Mouse (Mus musculus) lung, embryonic 15.5 days (tissue): ENCODE measurements around the gene Espn. TPM values are rescaled to one million over a fixed set of nuclear protein-coding genes. Genes with fewer than 3 reads are reported as not detected.

Experiments used
- ATAC-seq: fragments of 200-750 bp; cut with Nextera tagmentation; 2 replicates; pipeline ENCODE4 v1.8.0; 2017; ENCODE audit warnings: moderate number of reproducible peaks, borderline replicate concordance; ENCODE audit not compliant: low FRiP score, low TSS enrichment; ENCODE audit errors: extremely low read depth
- H3K27ac ChIP-seq: fragments of 300-500 bp; sonication (generic); 2 replicates; pipeline ENCODE4 v1.5.1; 2015; ENCODE audit warnings: moderate library complexity, mild to moderate bottlenecking, inconsistent platforms
- H3K27me3 ChIP-seq: fragments of 300-500 bp; sonication (generic); 2 replicates; pipeline ENCODE4 v1.6.1; 2015; ENCODE audit warnings: inconsistent platforms
- H3K36me3 ChIP-seq: fragments of 300-500 bp; sonication (generic); 2 replicates; pipeline ENCODE4 v1.6.1; 2015; ENCODE audit warnings: inconsistent platforms
- H3K4me1 ChIP-seq: fragments of 300-500 bp; sonication (generic); 2 replicates; pipeline ENCODE4 v1.6.1; 2015; ENCODE audit warnings: inconsistent platforms
- H3K4me2 ChIP-seq: fragments of 300-500 bp; sonication (generic); 2 replicates; pipeline ENCODE4 v1.6.1; 2015; ENCODE audit warnings: inconsistent platforms, mild to moderate bottlenecking, moderate library complexity
- H3K4me3 ChIP-seq: fragments of 300-500 bp; sonication (generic); 2 replicates; pipeline ENCODE4 v1.5.1; 2015; ENCODE audit warnings: mild to moderate bottlenecking, inconsistent platforms
- H3K9ac ChIP-seq: fragments of 300-500 bp; sonication (generic); 2 replicates; pipeline ENCODE4 v1.6.1; 2015; ENCODE audit warnings: inconsistent platforms
- H3K9me3 ChIP-seq: fragments of 300-500 bp; sonication (generic); 2 replicates; pipeline ENCODE4 v1.6.1; 2016; ENCODE audit warnings: inconsistent platforms
- WGBS: fragments of 180-500 bp; shearing (Covaris S2); methylation state at CpG from one replicate; pipeline ENCODE4 v1.1.7; 2015; 5-methylcytosine and 5-hydroxymethylcytosine counted together
- polyA plus RNA-seq: library from polyadenylated mRNA; unstranded; fragments of >200 nt; fragmentation: Nextera tagmentation; extraction: Ambion mirVana; gene quantifications from 2 replicates; pipeline ENCODE4 v1.2.1, GENCODE M21; 2015

The Espn gene
- polyA plus RNA-seq, 1 experiment from 2014 or later, result 11.4 TPM

DNA sequence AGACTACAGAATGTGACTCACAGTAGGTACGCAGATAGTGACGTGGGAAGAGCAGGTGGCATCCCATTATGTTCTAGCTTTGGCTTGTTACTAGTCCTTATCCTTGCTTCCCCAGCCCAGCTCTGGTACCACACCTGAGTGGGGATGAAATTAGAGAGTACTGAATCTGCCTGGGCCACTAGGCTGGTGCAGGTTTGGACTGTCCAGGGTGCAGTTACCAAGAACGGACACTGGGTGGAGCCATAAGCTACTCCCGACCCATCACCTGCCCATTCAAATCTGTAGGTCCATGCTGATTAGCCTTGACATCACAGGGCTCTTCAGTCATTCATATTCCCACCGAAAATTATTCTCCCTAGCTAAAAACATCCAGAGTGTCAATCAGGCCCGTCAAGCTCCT lies 11.7 kb downstream of the Espn start:
- Histone ChIP-seq H3K9ac (no peak overlapping the region), H3K36me3 (no peaks in the 10 kb centered on the region), H3K27me3 (peaks cover 38% of the 10 kb centered on the region), H3K4me1 (peaks cover 10% of the 10 kb centered on the region), H3K27ac (no peak overlapping the region), H3K4me3 (no peak overlapping the region), H3K9me3 (no peaks in the 10 kb centered on the region), H3K4me2 (no peak overlapping the region)
- no peak for ATAC-seq
- WGBS, result 27% methylated on average over 6 of the region's 6 CpGs

DNA sequence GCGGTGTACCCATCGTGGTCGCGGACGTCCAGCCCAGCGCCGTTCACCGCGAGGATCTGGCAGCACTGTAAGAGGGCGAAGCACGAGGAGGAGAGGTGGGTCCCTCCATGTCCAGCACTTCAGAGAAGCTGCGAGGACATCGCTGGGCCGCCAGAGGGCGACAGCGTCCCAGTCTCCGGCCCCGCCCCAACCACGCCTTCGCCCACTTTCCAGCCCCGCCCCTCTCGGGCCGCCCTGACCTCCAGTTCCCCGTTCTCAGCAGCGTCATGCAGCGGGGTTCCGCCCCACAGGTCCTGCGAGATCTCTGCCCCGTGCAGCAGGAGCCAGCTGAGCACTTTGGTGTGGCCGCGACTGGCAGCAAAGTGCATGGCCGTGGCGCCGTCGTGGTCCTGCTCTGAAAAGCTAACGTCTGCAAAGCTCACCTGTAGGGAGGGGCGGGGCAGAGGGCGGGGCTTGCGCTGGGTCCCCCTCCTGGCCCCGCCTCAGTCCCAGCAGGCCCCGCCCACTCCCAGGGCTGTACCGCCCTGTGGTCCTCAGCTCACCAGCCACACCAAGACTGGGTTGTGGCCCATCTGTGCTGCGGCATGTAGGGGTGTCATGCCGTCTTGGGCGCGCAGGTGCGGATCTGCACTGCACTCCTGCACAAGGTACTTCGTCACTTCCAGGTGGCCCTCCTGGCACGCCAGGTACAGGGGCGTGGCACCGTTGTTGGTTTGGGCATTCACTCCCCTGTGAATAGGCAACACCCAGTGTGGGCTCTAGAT lies 13.5 kb downstream of the Espn start:
- WGBS, result 2% methylated on average over 51 of the region's 51 CpGs
- no peaks in the 10 kb centered on the region for H3K36me3 ChIP-seq
- H3K27me3 ChIP-seq, result peaks cover 46% of the 10 kb centered on the region
- H3K9me3 ChIP-seq, result no peaks in the 10 kb centered on the region
- peak; percentile 91 for ATAC-seq
- peak overlapping the region; percentile 58 for H3K27ac ChIP-seq
- H3K4me2 ChIP-seq, result peak overlapping the region; percentile 89
- H3K4me1 ChIP-seq, result peaks cover 10% of the 10 kb centered on the region
- peak overlapping the region; percentile 54 for H3K4me3 ChIP-seq
- no peak overlapping the region for H3K9ac ChIP-seq

DNA sequence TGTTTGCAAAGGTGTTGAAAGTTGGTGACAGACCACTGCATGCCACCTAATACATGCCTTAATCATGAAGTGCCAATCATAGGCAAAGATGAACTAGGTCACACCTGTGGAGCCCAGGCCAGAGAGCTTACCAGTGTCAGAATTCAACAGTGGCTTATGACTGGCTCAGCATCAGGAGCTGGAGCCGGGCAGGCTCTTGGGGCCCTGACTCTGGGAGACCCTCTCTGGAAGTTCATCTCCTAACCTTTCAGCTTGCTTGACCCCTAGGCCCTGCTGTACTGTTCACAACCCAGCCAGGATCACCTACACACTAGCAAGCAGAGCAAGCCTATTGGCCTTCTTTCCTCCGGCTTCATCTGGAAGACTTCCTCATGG lies 15.3 kb downstream of the Espn start:
- ATAC-seq, result no peak
- Histone ChIP-seq H3K4me3 (no peak overlapping the region), H3K9me3 (no peaks in the 10 kb centered on the region), H3K36me3 (no peaks in the 10 kb centered on the region), H3K4me1 (peaks cover 17% of the 10 kb centered on the region), H3K27me3 (peaks cover 62% of the 10 kb centered on the region), H3K27ac (no peak overlapping the region), H3K4me2 (no peak overlapping the region), H3K9ac (no peak overlapping the region)
- WGBS, result 83% methylated on average over 2 of the region's 2 CpGs

DNA sequence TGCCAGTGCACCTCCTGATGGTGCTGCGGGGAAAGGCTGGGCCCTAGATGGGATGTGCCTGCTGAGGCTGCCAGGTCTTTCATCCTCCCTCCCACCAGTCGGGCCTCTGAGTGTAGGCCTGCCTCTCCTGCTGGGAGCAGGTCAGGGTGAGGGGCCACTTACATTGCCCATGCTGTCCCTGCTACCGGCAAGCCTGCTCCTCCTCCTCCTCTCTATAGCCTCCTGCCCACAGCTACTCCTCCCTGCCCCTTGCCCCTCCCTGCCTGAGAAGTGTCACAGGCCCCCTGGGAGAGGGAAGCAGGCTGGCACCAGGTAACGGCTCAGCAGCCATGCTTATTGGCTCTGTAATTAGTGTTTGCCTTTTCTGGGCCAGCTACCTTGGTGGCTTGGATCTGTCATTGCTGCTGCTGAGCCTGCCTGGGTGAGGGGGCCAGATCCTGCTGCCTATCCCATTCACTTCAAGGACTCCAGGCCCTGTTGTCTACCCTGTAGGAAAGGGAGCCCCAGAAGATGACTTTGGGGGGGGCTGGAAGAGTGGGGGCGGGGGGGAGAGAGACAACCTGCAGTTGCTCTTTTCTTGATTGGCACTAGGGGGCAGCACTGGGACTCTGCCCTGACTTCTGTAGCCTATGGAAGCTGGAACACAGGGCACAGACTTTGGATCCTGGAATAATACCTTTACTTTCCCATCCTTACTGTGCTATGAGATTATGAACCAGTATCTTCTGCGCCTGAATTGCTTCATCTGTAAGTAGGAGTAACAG lies 15.9 kb downstream of the Espn start:
- Histone ChIP-seq H3K4me3 (no peak overlapping the region), H3K27ac (no peak overlapping the region), H3K9me3 (no peaks in the 10 kb centered on the region), H3K4me1 (peaks cover 23% of the 10 kb centered on the region), H3K4me2 (no peak overlapping the region), H3K36me3 (no peaks in the 10 kb centered on the region), H3K27me3 (peaks cover 62% of the 10 kb centered on the region), H3K9ac (no peak overlapping the region)
- 32% methylated on average over 6 of the region's 6 CpGs for WGBS
- ATAC-seq, result no peak

DNA sequence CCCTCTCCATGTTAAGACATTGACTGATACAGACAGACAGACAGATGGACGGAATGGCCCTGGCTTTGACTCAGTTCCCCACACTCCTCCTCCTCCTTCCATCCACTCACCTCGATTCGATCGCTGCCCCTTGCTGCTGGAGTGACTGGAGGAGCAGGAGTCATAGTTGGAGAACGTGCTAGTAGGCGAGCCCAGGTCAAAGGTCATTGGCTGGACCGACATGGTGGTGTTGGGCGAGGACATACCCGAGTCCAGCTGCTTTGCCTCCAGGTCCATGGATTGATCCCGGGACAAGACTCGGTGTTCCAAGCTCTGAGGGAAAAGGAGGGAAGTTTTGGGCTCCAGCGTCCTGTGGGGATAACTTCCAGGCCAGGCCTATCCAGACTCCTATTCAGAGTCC lies 16.8 kb downstream of the Espn start:
- Histone ChIP-seq H3K4me1 (peaks cover 32% of the 10 kb centered on the region), H3K9me3 (no peaks in the 10 kb centered on the region), H3K4me2 (no peak overlapping the region), H3K27ac (no peak overlapping the region), H3K4me3 (no peak overlapping the region), H3K27me3 (peaks cover 62% of the 10 kb centered on the region), H3K9ac (no peak overlapping the region), H3K36me3 (no peaks in the 10 kb centered on the region)
- no peak for ATAC-seq
- 76% methylated on average over 12 of the region's 12 CpGs for WGBS

DNA sequence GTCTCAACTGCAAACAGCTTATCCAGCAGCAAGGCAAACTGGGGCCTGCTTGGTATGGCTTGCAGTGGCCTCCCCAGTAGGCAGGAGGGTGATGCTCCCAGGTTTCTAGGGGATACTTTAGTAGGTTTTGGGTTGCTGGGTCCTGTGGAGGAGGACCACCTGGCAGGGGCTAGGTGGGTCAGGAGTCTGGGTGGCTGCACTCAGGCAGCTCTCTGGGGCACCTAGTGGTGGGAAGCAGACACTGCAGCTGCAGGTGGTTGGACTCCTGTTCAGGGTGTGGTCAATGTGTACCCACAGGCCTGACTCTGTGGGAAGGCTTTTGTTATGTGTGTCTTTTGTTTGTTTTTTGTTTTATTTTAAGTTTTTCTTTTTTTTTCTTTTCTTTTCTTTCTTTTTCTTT lies 17.7 kb downstream of the Espn start:
- Histone ChIP-seq H3K36me3 (no peaks in the 10 kb centered on the region), H3K4me3 (no peak overlapping the region), H3K9me3 (no peaks in the 10 kb centered on the region), H3K9ac (no peak overlapping the region), H3K4me2 (no peak overlapping the region), H3K4me1 (peaks cover 39% of the 10 kb centered on the region), H3K27ac (no peak overlapping the region), H3K27me3 (peaks cover 66% of the 10 kb centered on the region)
- no peak for ATAC-seq

DNA sequence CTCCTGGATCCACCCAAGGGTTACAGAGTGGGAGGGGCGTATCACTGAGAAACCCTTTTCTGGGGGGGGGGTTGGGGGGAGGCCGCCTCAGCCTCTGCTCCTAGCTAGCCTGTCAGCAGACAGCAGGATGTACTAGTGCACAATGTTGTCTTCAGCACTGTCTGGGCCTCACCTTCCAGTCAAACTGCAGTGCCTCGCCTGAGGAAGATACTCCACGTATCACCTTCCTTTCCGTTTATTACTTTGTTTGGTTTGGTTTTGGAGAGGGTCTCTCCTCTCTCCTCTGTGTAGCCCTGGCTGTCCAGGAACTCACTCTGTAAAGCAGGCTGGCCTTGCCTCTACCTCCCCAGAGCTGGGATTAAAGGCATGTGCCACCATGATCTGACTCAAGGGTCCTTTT lies 19.0 kb downstream of the Espn start:
- H3K9me3 ChIP-seq, result no peaks in the 10 kb centered on the region
- H3K36me3 ChIP-seq, result no peaks in the 10 kb centered on the region
- ATAC-seq, result no peak
- H3K27ac ChIP-seq, result no peak overlapping the region
- no peak overlapping the region for H3K9ac ChIP-seq
- H3K4me2 ChIP-seq, result no peak overlapping the region
- peaks cover 30% of the 10 kb centered on the region for H3K4me1 ChIP-seq
- 39% methylated on average over 5 of the region's 5 CpGs for WGBS
- no peak overlapping the region for H3K4me3 ChIP-seq
- peaks cover 72% of the 10 kb centered on the region for H3K27me3 ChIP-seq

DNA sequence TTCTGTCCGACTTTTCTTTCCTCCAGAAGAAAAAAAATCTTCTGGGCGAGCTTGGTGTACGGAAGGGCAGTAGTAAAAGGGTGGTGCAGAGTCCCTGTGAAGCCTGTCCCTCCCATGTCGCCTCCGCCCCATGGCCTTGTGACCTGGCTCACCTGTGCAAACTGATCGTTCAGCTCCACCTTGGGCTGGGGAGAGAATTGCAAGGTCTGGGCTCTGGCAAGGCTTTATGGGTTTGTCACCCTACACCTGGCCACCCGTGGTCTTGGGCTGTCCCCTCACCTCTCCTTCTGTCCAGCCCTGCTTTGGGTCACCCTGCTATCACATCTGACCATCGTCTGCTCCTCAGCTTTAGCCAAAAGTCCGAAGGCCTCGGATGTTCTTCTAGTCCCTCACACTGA lies 19.4 kb downstream of the Espn start:
- Histone ChIP-seq H3K4me2 (no peak overlapping the region; the same call in 1 of the 2 replicates), H3K4me1 (peaks cover 29% of the 10 kb centered on the region), H3K4me3 (no peak overlapping the region), H3K27ac (no peak overlapping the region), H3K36me3 (no peaks in the 10 kb centered on the region), H3K27me3 (peaks cover 73% of the 10 kb centered on the region), H3K9ac (no peak overlapping the region), H3K9me3 (no peaks in the 10 kb centered on the region)
- no peak for ATAC-seq
- WGBS, result 28% methylated on average over 10 of the region's 10 CpGs

DNA sequence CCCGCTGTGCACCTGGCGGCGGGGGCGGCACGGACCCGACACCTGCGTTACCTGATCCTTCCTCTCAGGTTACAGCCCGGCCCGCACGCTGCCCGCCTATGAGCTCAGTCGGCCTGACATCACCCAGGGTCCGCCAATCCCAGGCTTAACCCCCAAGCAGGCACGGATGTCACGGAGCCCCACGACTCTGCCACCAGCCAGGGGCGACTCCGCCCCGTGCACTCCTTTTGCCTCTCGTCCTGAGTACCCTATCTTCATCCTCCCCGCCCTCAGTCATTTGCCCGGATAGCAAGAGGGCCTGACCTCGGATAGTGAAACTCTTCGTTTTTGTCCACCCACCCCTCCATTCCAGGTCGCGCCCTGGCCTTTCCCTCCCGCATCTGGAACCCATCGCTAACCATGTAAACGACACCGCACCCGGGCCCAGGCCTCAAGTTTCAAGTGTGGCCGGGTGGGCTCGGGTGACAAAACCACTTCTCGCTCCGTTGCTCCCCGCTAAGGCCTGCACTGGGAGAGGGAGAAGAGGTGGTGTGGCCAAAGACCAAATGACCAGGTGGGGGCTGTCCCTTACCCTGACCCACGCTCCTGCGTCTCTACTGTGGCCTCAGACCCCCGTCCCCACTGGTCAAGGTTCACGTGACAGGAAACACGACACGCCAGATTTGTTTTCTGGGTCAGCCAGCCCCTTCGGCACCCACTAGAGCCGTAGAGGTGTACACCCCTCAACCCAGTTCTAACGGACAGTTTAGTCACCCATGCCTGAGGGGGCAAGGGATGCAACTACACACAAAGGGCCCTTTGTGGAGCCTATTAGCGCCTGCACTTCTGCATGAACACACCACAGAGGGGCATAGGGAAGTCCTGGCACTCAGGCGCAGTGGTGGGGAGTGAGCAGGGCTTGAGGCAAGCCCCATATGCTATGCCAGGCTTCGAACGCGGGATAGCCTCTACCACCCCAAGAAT lies 20.1 kb downstream of the Espn start:
- peak overlapping the region; percentile 46 for H3K4me3 ChIP-seq
- 0 out of 2 replicates have a peak overlapping the region, but pooled peaks have one; percentile 32 for H3K9ac ChIP-seq
- peak; percentile 62 for ATAC-seq
- H3K36me3 ChIP-seq, result no peaks in the 10 kb centered on the region
- H3K4me2 ChIP-seq, result peak overlapping the region; percentile 92
- peaks cover 76% of the 10 kb centered on the region for H3K27me3 ChIP-seq
- H3K4me1 ChIP-seq, result peaks cover 29% of the 10 kb centered on the region
- H3K9me3 ChIP-seq, result no peaks in the 10 kb centered on the region
- H3K27ac ChIP-seq, result peak overlapping the region; percentile 64
- 6% methylated on average over 50 of the region's 50 CpGs for WGBS

DNA sequence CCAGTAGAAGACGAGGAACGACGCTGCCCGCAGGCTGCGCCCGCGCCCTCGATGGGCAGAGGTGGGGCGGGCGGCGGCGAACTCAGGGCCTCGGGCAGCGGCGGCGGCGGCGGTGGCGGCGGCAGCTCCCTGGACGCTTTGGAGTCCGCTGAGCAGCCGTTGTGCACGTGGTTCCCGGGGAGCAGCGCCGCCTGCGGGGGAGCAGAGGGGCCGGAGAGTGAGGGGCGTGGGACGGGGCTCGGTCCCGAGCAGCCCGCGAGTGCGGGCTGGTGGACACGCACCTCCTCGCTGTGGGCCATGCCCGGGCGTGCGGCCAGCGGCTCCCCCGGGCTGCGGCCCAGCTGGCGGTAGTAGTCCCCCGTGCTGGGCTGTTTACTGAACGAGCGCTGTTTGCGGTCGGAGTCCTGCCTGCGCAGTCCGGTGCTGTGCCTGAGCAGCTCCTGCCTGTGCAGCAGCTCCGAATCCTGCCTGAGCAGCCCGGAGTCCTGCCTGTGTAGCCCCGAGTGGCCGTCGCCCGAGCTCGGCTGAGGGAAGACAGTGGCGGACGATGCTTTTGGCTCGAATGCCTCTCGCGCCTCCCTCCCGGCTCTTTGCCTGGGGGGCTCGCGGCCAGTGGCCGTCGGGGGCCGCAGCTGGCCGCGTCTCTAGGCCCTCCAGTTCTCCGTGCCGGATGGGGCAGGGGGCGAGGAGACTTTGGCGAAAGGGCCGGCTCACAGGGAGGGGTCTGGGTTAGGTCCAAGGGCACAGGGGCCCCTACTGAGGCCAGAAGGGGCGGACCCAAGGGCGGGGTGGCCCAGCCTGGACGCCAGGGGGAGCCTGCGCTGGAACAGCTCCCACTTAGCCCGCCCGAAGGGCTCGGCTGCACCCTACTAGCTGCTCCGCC lies 21.2 kb downstream of the Espn start:
- peak overlapping the region; percentile 32 for H3K9ac ChIP-seq
- 2% methylated on average over 81 of the region's 85 CpGs for WGBS

More for the DNA sequence above, 21.2 kb downstream of the Espn start:
- Histone ChIP-seq H3K9me3 (no peaks in the 10 kb centered on the region), H3K36me3 (no peaks in the 10 kb centered on the region), H3K4me2 (peak overlapping the region; percentile 92), H3K27me3 (peaks cover 85% of the 10 kb centered on the region), H3K4me1 (peaks cover 35% of the 10 kb centered on the region), H3K4me3 (peak overlapping the region; percentile 46), H3K27ac (peak overlapping the region; percentile 64)
- peak; percentile 72 for ATAC-seq
